Mouse (Mus musculus) cerebellum, postnatal 14 days (tissue): ENCODE data around the gene Sart3.

Source experiments
- DNase-seq, 2 experiments: peaks; one replicate each; pipeline ENCODE4 v3.0.0; 2021; ENCODE audit warnings: mixed read lengths in 2 of 2

Sart3 gene

GRCm38 (mm10) chr5:113764426-113764825 is 7.9 kb downstream of the Sart3 start:
- no peak for DNase-seq

- no peak for DNase-seq
These were observed 10.7 kb downstream of the Sart3 start for GRCm38 (mm10) chr5:113761585-113761984.

GRCm38 (mm10) chr5:113755347-113756030 is 16.8 kb downstream of the Sart3 start:
- DNase-seq: no peak

- DNase-seq: peak in 1 of 2 experiments; percentile 38
These were observed 20.7 kb downstream of the Sart3 start for GRCm38 (mm10) chr5:113751521-113752157.

- peak; percentile 83 to 87 for DNase-seq
These were observed 23.6 kb downstream of the Sart3 start for GRCm38 (mm10) chr5:113748556-113749331.

- DNase-seq: peak; percentile 32 to 38
These were observed 24.7 kb downstream of the Sart3 start for GRCm38 (mm10) chr5:113747629-113748028.

GRCm38 (mm10) chr5:113737607-113738237 is 34.6 kb downstream of the Sart3 start:
- no peak for DNase-seq

- DNase-seq: peak; percentile 45 to 68
These were observed 35.7 kb downstream of the Sart3 start for GRCm38 (mm10) chr5:113736522-113737164.

GRCm38 (mm10) chr5:113736113-113736502 is 36.2 kb downstream of the Sart3 start:
- no peak for DNase-seq

GRCm38 (mm10) chr5:113735345-113736112 is 36.8 kb downstream of the Sart3 start, which contains the start of gene Ficd:
Gene Ficd (plus strand): TSS chr5:113735803.
- DNase-seq: peak; percentile 94 to 95

- no peak for DNase-seq
These were observed 37.3 kb downstream of the Sart3 start for GRCm38 (mm10) chr5:113735023-113735344.

GRCm38 (mm10) chr5:113734376-113734775 is 37.9 kb downstream of the Sart3 start:
- DNase-seq: peak in 1 of 2 experiments; percentile 36

GRCm38 (mm10) chr5:113732182-113732581 is 40.1 kb downstream of the Sart3 start:
- peak; percentile 87 to 92 for DNase-seq

GRCm38 (mm10) chr5:113731174-113731573 is 41.1 kb downstream of the Sart3 start:
- peak in 1 of 2 experiments; percentile 52 for DNase-seq

GRCm38 (mm10) chr5:113730641-113731121 is 41.6 kb downstream of the Sart3 start:
- DNase-seq: peak; percentile 39 to 57

- DNase-seq: peak in 1 of 2 experiments; percentile 49
These were observed 43.6 kb downstream of the Sart3 start for GRCm38 (mm10) chr5:113728691-113729090.

GRCm38 (mm10) chr5:113728011-113728410 is 44.3 kb downstream of the Sart3 start:
- peak; percentile 90 to 95 for DNase-seq

GRCm38 (mm10) chr5:113727238-113727637 is 45.1 kb downstream of the Sart3 start:
- DNase-seq: peak; percentile 80 to 84

GRCm38 (mm10) chr5:113726618-113727017 is 45.7 kb downstream of the Sart3 start:
- DNase-seq: peak; percentile 55 to 69

- DNase-seq: no peak
These were observed 46.9 kb downstream of the Sart3 start for GRCm38 (mm10) chr5:113725417-113725816.

- DNase-seq: peak; percentile 97 to 98
These were observed 47.9 kb downstream of the Sart3 start, which contains the start of gene 1700069L16Rik for GRCm38 (mm10) chr5:113724446-113724845. Gene 1700069L16Rik (minus strand): TSS chr5:113724772.
